Mouse (Mus musculus) heart, embryonic 11.5 days (tissue): ENCODE results near the gene Chchd6. TPM values are rescaled to one million over a fixed set of nuclear protein-coding genes. Genes with fewer than 3 reads are reported as not detected.

Source experiments
- ATAC-seq: fragments of 200-750 bp; cut with Nextera tagmentation; replicated peaks from 2 replicates; pipeline ENCODE4 v1.8.0; 2017; ENCODE audit warnings: moderate library complexity; ENCODE audit not compliant: insufficient number of reproducible peaks, low FRiP score, low TSS enrichment
- H3K27ac ChIP-seq: fragments of 300-500 bp; sonication (generic); 2 replicates; pipeline ENCODE4 v1.5.1; 2014; ENCODE audit warnings: mild to moderate bottlenecking, low read depth, low read length
- H3K27me3 ChIP-seq: fragments of 300-500 bp; sonication (generic); 2 replicates; pipeline ENCODE4 v1.6.1; 2014; ENCODE audit warnings: mild to moderate bottlenecking, low read length, mixed read lengths; ENCODE audit not compliant: control insufficient read depth, insufficient read depth
- H3K36me3 ChIP-seq: fragments of 300-500 bp; sonication (generic); 2 replicates; pipeline ENCODE4 v1.6.1; 2014; ENCODE audit warnings: mild to moderate bottlenecking, low read length, moderate library complexity, mixed read lengths; ENCODE audit not compliant: control insufficient read depth, insufficient read depth
- H3K4me1 ChIP-seq: fragments of 300-500 bp; sonication (generic); 2 replicates; pipeline ENCODE4 v1.6.1; 2014; ENCODE audit warnings: low read length; ENCODE audit not compliant: control insufficient read depth, insufficient read depth
- H3K4me2 ChIP-seq: fragments of 300-500 bp; sonication (generic); 2 replicates; pipeline ENCODE4 v1.6.1; 2014; ENCODE audit warnings: mild to moderate bottlenecking, moderate library complexity
- H3K4me3 ChIP-seq: fragments of 300-500 bp; sonication (generic); 2 replicates; pipeline ENCODE4 v1.5.1; 2014; ENCODE audit warnings: low read depth, low read length
- H3K9ac ChIP-seq: fragments of 300-500 bp; sonication (generic); 2 replicates; pipeline ENCODE4 v1.6.1; 2014; ENCODE audit warnings: mild to moderate bottlenecking, low read depth, low read length, moderate library complexity
- H3K9me3 ChIP-seq: fragments of 300-500 bp; sonication (generic); replicated peaks from 2 replicates; pipeline ENCODE4 v1.6.1; 2016; ENCODE audit warnings: low read length; ENCODE audit not compliant: control insufficient read depth
- WGBS: fragments of 180-500 bp; shearing (Covaris S2); extraction: QIAGEN DNeasy Blood & Tissue Kit; methylation state at CpG from one replicate; pipeline ENCODE4 v1.1.7; 2014; ENCODE audit not compliant: insufficient replicate concordance; 5-methylcytosine and 5-hydroxymethylcytosine counted together
- polyA plus RNA-seq: library from polyadenylated mRNA; unstranded; fragments of >200 nt; fragmentation: Nextera tagmentation; extraction: Ambion mirVana; gene quantifications from 2 replicates; pipeline ENCODE4 v1.2.1, GENCODE M21; 2014

The Chchd6 gene
- polyA plus RNA-seq, 1 experiment from 2014 or later, result 45.5 TPM

DNA sequence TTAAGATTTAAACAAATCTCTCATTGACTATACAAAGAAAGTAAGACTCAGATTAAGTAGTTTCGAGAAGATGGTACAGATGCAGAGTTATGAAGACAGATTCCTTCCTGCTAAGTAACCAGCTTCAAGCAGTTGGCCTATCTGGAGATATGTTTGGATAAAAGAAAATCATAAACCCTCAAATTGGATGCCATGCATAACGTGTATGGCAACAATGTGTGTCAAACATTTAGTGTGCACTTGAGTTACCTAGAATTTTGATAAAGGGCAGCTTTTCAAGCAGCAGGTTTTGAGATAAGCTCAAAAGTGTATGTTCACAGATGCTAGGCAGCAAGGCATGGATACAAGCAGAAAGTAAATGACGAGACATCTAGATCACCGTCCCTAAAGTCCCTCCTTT is 114.3 kb downstream of the Chchd6 start:
- 60% methylated on average over 4 of the region's 4 CpGs for WGBS
- no peak overlapping the region for H3K27ac ChIP-seq
- H3K9me3 ChIP-seq, result no peaks in the 10 kb centered on the region
- no peak overlapping the region for H3K4me2 ChIP-seq
- H3K27me3 ChIP-seq, result no peaks in the 10 kb centered on the region
- H3K4me3 ChIP-seq, result no peak overlapping the region
- ATAC-seq, result no peak
- no peaks in the 10 kb centered on the region for H3K4me1 ChIP-seq
- no peak overlapping the region for H3K9ac ChIP-seq
- H3K36me3 ChIP-seq, result no peaks in the 10 kb centered on the region

DNA sequence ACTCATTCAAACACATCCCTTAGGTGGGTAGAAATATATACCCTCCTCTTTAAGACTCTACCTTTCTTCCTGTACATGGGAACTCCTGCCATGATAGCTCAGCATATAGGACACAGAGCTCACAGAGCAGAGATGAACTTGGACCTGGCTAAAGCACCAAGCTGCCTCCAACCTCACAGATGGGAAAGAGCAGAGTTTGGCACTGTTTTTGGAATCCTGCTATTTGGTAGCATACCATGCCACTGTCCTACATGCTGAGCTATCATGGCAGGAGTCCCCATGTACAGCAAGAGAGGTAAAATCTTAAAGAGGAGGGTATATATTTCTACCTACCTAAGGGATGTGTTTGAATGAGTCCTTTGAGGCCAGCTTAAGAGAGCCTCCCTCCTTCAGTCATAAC is 127.5 kb downstream of the Chchd6 start:
- Histone ChIP-seq H3K4me2 (no peak overlapping the region), H3K9me3 (no peaks in the 10 kb centered on the region), H3K4me3 (no peak overlapping the region), H3K27me3 (no peaks in the 10 kb centered on the region), H3K27ac (no peak overlapping the region), H3K4me1 (peaks cover 15% of the 10 kb centered on the region), H3K36me3 (no peaks in the 10 kb centered on the region), H3K9ac (no peak overlapping the region)
- ATAC-seq, result no peak

DNA sequence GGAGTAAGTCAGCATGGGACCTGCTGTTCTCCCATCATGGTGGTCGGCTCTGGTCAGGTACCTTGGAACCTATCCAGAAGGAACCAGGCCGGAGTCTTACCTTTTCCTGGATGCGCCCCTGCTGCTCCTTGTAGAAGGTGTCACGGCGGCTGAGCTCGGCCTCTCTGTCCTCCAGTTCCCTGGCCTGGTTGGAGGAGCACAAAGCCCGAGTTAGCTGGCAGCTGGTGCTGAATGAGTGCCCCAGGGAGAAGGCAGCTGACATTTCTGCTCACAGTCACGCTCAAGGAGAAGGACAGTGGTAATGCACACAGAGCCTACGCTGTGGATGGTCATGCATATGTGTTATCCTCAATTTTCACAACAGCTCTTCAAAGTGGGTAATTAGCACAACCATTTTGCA is 128.2 kb downstream of the Chchd6 start:
- Histone ChIP-seq H3K27me3 (no peaks in the 10 kb centered on the region), H3K4me3 (no peak overlapping the region), H3K36me3 (no peaks in the 10 kb centered on the region), H3K9ac (no peak overlapping the region), H3K4me1 (peaks cover 15% of the 10 kb centered on the region), H3K27ac (no peak overlapping the region), H3K4me2 (no peak overlapping the region), H3K9me3 (no peaks in the 10 kb centered on the region)
- 82% methylated on average over 9 of the region's 9 CpGs for WGBS
- no peak for ATAC-seq

DNA sequence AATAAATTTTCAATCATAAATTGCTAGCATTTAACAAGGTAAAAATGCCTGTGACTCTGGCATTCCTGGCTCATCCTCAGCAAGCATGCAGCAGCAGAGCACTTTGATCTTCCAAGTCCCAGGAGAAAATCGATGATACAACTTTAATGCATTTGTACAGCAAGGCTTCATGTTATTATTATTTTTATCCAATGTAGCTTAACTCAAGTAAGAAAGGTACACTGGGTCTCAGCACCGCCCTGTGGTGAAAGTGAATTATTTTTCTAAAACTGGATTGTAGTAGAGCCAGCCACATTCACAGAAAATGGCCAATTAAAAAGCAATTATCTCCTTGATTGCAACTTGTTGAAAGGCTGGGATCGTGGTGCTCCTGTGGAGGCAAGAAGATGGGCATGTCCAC is 128.6 kb downstream of the Chchd6 start:
- H3K9me3 ChIP-seq, result no peaks in the 10 kb centered on the region
- no peak overlapping the region for H3K4me2 ChIP-seq
- no peaks in the 10 kb centered on the region for H3K27me3 ChIP-seq
- no peaks in the 10 kb centered on the region for H3K36me3 ChIP-seq
- H3K4me3 ChIP-seq, result no peak overlapping the region
- peaks cover 15% of the 10 kb centered on the region for H3K4me1 ChIP-seq
- ATAC-seq, result no peak
- H3K27ac ChIP-seq, result no peak overlapping the region
- no peak overlapping the region for H3K9ac ChIP-seq
- 66% methylated on average over 3 of the region's 3 CpGs for WGBS

DNA sequence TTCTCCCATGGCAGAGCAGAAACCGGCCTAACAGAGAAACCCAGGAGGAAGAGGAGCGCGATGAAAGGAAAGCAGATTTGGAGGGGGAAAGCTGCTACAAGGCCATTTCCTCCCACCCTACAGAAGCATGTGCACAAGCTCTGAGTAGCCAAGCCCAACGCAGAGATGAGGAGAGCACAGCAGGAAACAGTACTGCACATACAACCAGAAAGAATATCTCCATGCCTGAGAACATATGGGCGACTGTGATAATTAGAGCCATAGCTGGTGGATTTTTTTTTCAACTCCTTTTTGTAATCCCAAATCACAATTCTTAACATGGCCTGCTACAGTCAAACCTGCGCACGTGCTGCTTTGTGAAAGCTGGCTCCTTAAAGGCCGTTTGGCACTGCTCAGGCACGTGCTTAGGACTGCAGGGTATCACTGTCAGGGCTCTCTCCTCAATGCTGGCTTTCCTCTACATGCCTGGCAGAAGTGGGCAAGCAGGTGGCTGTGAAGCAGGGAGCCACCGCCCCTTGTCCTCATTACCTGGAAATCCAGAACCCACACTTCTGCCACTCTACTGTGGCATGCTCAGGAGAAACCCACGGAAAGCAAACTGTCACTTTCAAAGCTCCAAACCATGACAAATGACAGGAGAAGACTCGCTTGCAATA is 129.3 kb downstream of the Chchd6 start:
- H3K4me3 ChIP-seq, result no peak overlapping the region
- H3K4me2 ChIP-seq, result no peak overlapping the region
- no peak overlapping the region for H3K9ac ChIP-seq
- no peak for ATAC-seq
- H3K27me3 ChIP-seq, result no peaks in the 10 kb centered on the region
- H3K4me1 ChIP-seq, result peaks cover 20% of the 10 kb centered on the region
- no peaks in the 10 kb centered on the region for H3K9me3 ChIP-seq
- H3K27ac ChIP-seq, result no peak overlapping the region
- WGBS, result 76% methylated on average over 12 of the region's 12 CpGs
- no peaks in the 10 kb centered on the region for H3K36me3 ChIP-seq

GRCm38 (mm10) chr6:89462223-89462760 is 133.2 kb downstream of the Chchd6 start:
- no peak for ATAC-seq
- no peaks in the 10 kb centered on the region for H3K27me3 ChIP-seq

DNA sequence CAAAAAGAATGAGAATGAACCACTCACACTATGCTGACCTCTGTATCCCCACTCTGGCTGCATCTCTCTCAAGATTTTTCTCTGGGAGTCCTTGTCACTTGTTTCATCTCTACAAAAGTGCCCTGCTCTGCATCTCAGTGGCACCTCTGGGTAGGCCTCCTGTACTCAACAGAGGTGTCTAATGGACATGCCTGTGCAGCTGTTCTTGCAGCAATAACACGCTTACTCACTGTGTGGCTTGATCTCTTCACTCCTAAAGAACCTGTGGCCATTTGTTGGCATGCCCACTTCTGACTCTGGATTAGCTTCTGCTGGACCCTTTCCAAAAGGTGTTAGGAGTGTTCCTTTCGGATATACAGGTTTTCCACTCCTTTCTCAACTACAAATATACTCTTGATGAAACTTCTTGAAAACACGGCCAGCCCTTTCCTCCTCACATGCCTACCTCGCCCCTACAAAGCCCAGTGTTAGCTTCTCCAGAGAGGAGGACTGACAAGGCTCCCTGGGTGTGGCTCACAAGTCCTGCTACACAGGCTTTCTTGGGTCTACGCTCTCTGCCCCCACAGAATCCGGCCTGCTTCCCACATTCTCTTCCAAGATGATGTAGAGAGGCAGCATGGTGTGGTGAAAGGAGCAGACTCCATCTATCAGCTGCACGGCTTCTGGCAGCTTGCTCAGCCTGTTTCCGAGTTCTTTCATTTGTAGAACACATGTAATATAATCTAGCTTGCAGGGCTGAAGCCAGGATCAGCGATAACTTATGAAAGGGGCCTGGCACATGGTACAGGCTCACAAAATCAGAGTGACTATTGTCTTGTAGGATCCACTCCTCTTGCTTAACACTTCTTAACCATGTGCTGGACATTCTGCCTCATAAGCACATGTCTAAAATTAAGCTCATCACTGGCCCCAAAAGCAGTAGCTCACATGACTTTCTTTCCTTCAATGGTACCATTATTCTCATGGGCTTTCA is 133.9 kb downstream of the Chchd6 start:
- Histone ChIP-seq H3K4me3 (no peak overlapping the region), H3K27ac (no peak overlapping the region), H3K36me3 (no peaks in the 10 kb centered on the region), H3K4me1 (peaks cover 20% of the 10 kb centered on the region), H3K27me3 (no peaks in the 10 kb centered on the region), H3K4me2 (no peak overlapping the region), H3K9me3 (no peaks in the 10 kb centered on the region), H3K9ac (no peak overlapping the region)
- 67% methylated on average over 9 of the region's 9 CpGs for WGBS
- ATAC-seq, result no peak

More at GRCm38 (mm10) chr6:89462223-89462760, 133.2 kb downstream of the Chchd6 start:
- Histone ChIP-seq H3K9me3 (no peaks in the 10 kb centered on the region), H3K4me2 (no peak overlapping the region), H3K4me1 (peaks cover 15% of the 10 kb centered on the region), H3K9ac (no peak overlapping the region), H3K27ac (no peak overlapping the region), H3K36me3 (no peaks in the 10 kb centered on the region), H3K4me3 (no peak overlapping the region)
- WGBS, result 91% methylated on average over 2 of the region's 2 CpGs

DNA sequence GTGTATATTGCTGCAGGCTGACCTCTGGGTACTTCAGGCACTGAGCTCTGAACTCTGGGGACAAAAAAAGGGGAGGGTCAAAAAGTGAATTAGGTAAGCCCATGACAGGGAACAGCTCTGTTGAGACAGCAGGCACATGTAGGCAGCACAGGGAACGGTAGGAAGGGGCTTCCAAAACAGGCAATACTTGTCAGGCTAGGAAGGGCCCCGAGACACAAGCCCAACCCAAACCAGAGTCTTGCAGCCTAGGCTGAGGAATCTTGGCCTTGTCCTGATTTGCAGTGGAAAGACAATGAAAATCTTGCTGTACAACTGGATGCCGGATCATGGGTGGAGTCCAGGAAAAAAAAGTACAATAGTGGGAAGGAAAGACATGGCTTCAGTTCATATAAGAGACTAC is 135.8 kb downstream of the Chchd6 start:
- ATAC-seq, result no peak
- Histone ChIP-seq H3K27me3 (no peaks in the 10 kb centered on the region), H3K9ac (no peak overlapping the region), H3K9me3 (no peaks in the 10 kb centered on the region), H3K36me3 (no peaks in the 10 kb centered on the region), H3K4me2 (no peak overlapping the region), H3K4me1 (peaks cover 29% of the 10 kb centered on the region), H3K4me3 (no peak overlapping the region), H3K27ac (no peak overlapping the region)
- 73% methylated on average over 3 of the region's 3 CpGs for WGBS
